Mouse (Mus musculus) heart, embryonic 14.5 days (tissue): ENCODE data around the gene Tmem164. TPM values are rescaled to one million over a fixed set of nuclear protein-coding genes. Genes with fewer than 3 reads are reported as not detected.

Source experiments
- ATAC-seq: fragments of 200-750 bp; cut with Nextera tagmentation; 2 replicates; pipeline ENCODE4 v1.8.0; 2017; ENCODE audit warnings: low read depth, moderate TSS enrichment; ENCODE audit not compliant: insufficient number of reproducible peaks, insufficient read depth, low FRiP score
- H3K27ac ChIP-seq, 2 experiments: fragments of 200-500 bp in 1 of 2; fragments of 300-500 bp in 1 of 2; sonication (generic) in 1 of 2; replicated peaks in 1 of 2; 2 replicates each; pipeline ENCODE4 v1.5.1; 2012 to 2014; ENCODE audit warnings: low read depth in 2 of 2, low read length in 2 of 2, control low read depth in 1 of 2, mild to moderate bottlenecking in 1 of 2, mixed read lengths in 1 of 2; ENCODE audit not compliant: control insufficient read depth in 1 of 2, insufficient read depth in 1 of 2
- H3K27me3 ChIP-seq: fragments of 300-500 bp; sonication (generic); 2 replicates; pipeline ENCODE4 v1.6.1; 2014; ENCODE audit warnings: mild to moderate bottlenecking, low read length, control low read depth; ENCODE audit not compliant: control insufficient read depth, insufficient read depth
- H3K36me3 ChIP-seq: fragments of 300-500 bp; sonication (generic); 2 replicates; pipeline ENCODE4 v1.6.1; 2014; ENCODE audit warnings: mild to moderate bottlenecking, control low read depth, low read length, mixed read lengths; ENCODE audit not compliant: control insufficient read depth, insufficient read depth
- H3K4me1 ChIP-seq, 2 experiments: fragments of 200-500 bp in 1 of 2; fragments of 300-500 bp in 1 of 2; sonication (generic) in 1 of 2; 2 replicates each; pipeline ENCODE4 v1.6.1; 2012 to 2014; ENCODE audit warnings: low read length in 2 of 2, control low read depth in 1 of 2, mixed read lengths in 1 of 2; ENCODE audit not compliant: control insufficient read depth in 2 of 2, insufficient read depth in 2 of 2
- H3K4me2 ChIP-seq: fragments of 300-500 bp; sonication (generic); 2 replicates; pipeline ENCODE4 v1.6.1; 2014; ENCODE audit warnings: mild to moderate bottlenecking, low read length
- H3K4me3 ChIP-seq, 2 experiments: fragments of 200-500 bp in 1 of 2; fragments of 300-500 bp in 1 of 2; sonication (generic) in 1 of 2; 2 replicates each; pipeline ENCODE4 v1.5.1; 2012 to 2014; ENCODE audit warnings: low read length in 2 of 2, mild to moderate bottlenecking in 2 of 2, control low read depth in 1 of 2, low read depth in 1 of 2, moderate library complexity in 1 of 2; ENCODE audit not compliant: control insufficient read depth in 1 of 2, insufficient read depth in 1 of 2
- H3K9ac ChIP-seq: fragments of 300-500 bp; sonication (generic); 2 replicates; pipeline ENCODE4 v1.6.1; 2014; ENCODE audit warnings: mild to moderate bottlenecking, low read length
- H3K9me3 ChIP-seq: fragments of 300-500 bp; sonication (generic); 2 replicates; pipeline ENCODE4 v1.6.1; 2016; ENCODE audit warnings: low read length, control low read depth; ENCODE audit not compliant: control insufficient read depth
- WGBS: fragments of 180-500 bp; shearing (Covaris S2); extraction: QIAGEN DNeasy Blood & Tissue Kit; methylation state at CpG from one replicate; pipeline ENCODE4 v1.1.7; 2014; 5-methylcytosine and 5-hydroxymethylcytosine counted together
- polyA plus RNA-seq: library from polyadenylated mRNA; unstranded; fragments of >200 nt; fragmentation: Nextera tagmentation; extraction: Ambion mirVana; gene quantifications from 2 replicates; pipeline ENCODE4 v1.2.1, GENCODE M21; 2014

Gene Tmem164
- polyA plus RNA-seq, 1 experiment from 2014 or later = 34.8 TPM

- 58% methylated on average over 2 of the region's 2 CpGs for WGBS
- 0 out of 4 replicates have a peak overlapping the region, but pooled peaks of 1 of the 2 experiments have one; percentile 28 for H3K27ac ChIP-seq
- H3K4me3 ChIP-seq = no peak overlapping the region
- H3K4me2 ChIP-seq = no peak overlapping the region
- H3K9me3 ChIP-seq = no peaks in the 10 kb centered on the region
- H3K9ac ChIP-seq = no peak overlapping the region
- H3K36me3 ChIP-seq = no peaks in the 10 kb centered on the region
- ATAC-seq = no peak
- H3K27me3 ChIP-seq = no peaks in the 10 kb centered on the region
- peaks cover 9 to 10% of the 10 kb centered on the region in 2 experiments; a peak in 3 of 4 replicates for H3K4me1 ChIP-seq
Measured at GRCm38 (mm10) chrX:142726311-142726710, 45.1 kb downstream of the Tmem164 start.

GRCm38 (mm10) chrX:142727847-142728246 lies 46.6 kb downstream of the Tmem164 start:
- WGBS = 73% methylated on average over 6 of the region's 6 CpGs
- H3K27me3 ChIP-seq = no peaks in the 10 kb centered on the region
- no peak overlapping the region for H3K27ac ChIP-seq
- H3K36me3 ChIP-seq = no peaks in the 10 kb centered on the region
- ATAC-seq = no peak
- no peak overlapping the region for H3K9ac ChIP-seq
- no peak overlapping the region for H3K4me3 ChIP-seq
- H3K4me1 ChIP-seq = peaks cover 9 to 10% of the 10 kb centered on the region in 2 experiments; a peak in 3 of 4 replicates
- no peaks in the 10 kb centered on the region for H3K9me3 ChIP-seq
- H3K4me2 ChIP-seq = no peak overlapping the region

- WGBS = 71% methylated on average over 1 of the region's 1 CpGs
- Histone ChIP-seq H3K9ac (no peak overlapping the region), H3K4me2 (no peak overlapping the region), H3K4me3 (no peak overlapping the region), H3K27ac (no peak overlapping the region), H3K36me3 (no peaks in the 10 kb centered on the region), H3K27me3 (no peaks in the 10 kb centered on the region), H3K4me1 (peaks cover 9 to 10% of the 10 kb centered on the region in 2 experiments; a peak in 3 of 4 replicates), H3K9me3 (no peaks in the 10 kb centered on the region)
- no peak for ATAC-seq
Measured at GRCm38 (mm10) chrX:142729040-142729439, 47.8 kb downstream of the Tmem164 start.

- Histone ChIP-seq H3K4me3 (no peak overlapping the region), H3K9me3 (no peaks in the 10 kb centered on the region), H3K4me2 (no peak overlapping the region), H3K27me3 (no peaks in the 10 kb centered on the region), H3K36me3 (no peaks in the 10 kb centered on the region), H3K4me1 (peaks cover 9 to 10% of the 10 kb centered on the region in 2 experiments; a peak in 3 of 4 replicates), H3K27ac (no peak overlapping the region), H3K9ac (no peak overlapping the region)
- ATAC-seq = no peak
- 68% methylated on average over 2 of the region's 2 CpGs for WGBS
Measured at GRCm38 (mm10) chrX:142729482-142729881, 48.3 kb downstream of the Tmem164 start.

GRCm38 (mm10) chrX:142737099-142737498 lies 55.9 kb downstream of the Tmem164 start:
- H3K9me3 ChIP-seq = no peaks in the 10 kb centered on the region
- H3K27ac ChIP-seq = peak overlapping the region; percentile 45 to 53
- no peaks in the 10 kb centered on the region for H3K27me3 ChIP-seq
- no peak overlapping the region for H3K9ac ChIP-seq
- H3K4me2 ChIP-seq = no peak overlapping the region
- peaks cover 15% of the 10 kb centered on the region for H3K36me3 ChIP-seq
- H3K4me1 ChIP-seq = peaks cover 8 to 9% of the 10 kb centered on the region in 2 experiments
- ATAC-seq = no peak
- no peak overlapping the region for H3K4me3 ChIP-seq
- WGBS = 51% methylated on average over 4 of the region's 4 CpGs

- peak overlapping the region; percentile 53 to 62; a peak in 2 of 4 replicates for H3K27ac ChIP-seq
- H3K4me3 ChIP-seq = no peak overlapping the region
- peaks cover 15% of the 10 kb centered on the region for H3K36me3 ChIP-seq
- no peak; the same call in 1 of the 2 replicates for ATAC-seq
- H3K4me2 ChIP-seq = no peak overlapping the region
- H3K9me3 ChIP-seq = no peaks in the 10 kb centered on the region
- H3K4me1 ChIP-seq = peaks cover 8 to 9% of the 10 kb centered on the region in 2 experiments
- 35% methylated on average over 6 of the region's 6 CpGs for whole genome bisulfite sequencing
- no peak overlapping the region for H3K9ac ChIP-seq
- no peaks in the 10 kb centered on the region for H3K27me3 ChIP-seq
Measured at GRCm38 (mm10) chrX:142737719-142738118, 56.5 kb downstream of the Tmem164 start.

- H3K27ac ChIP-seq = no peak overlapping the region
- 0 out of 2 replicates have a peak, but pooled peaks cover 6% of the 10 kb centered on the region for H3K36me3 ChIP-seq
- H3K9me3 ChIP-seq = no peaks in the 10 kb centered on the region
- no peak overlapping the region for H3K4me3 ChIP-seq
- H3K9ac ChIP-seq = no peak overlapping the region
- H3K4me2 ChIP-seq = no peak overlapping the region
- H3K4me1 ChIP-seq = no peaks in the 10 kb centered on the region; a peak in 1 of 4 replicates
- ATAC-seq = no peak
- H3K27me3 ChIP-seq = no peaks in the 10 kb centered on the region
Measured at GRCm38 (mm10) chrX:142747428-142747827, 66.2 kb downstream of the Tmem164 start.

GRCm38 (mm10) chrX:142748574-142748973 lies 67.4 kb downstream of the Tmem164 start:
- Histone ChIP-seq H3K9me3 (no peaks in the 10 kb centered on the region), H3K4me2 (no peak overlapping the region), H3K36me3 (0 out of 2 replicates have a peak, but pooled peaks cover 7% of the 10 kb centered on the region), H3K4me3 (no peak overlapping the region), H3K27me3 (no peaks in the 10 kb centered on the region), H3K9ac (no peak overlapping the region), H3K27ac (no peak overlapping the region), H3K4me1 (no peaks in the 10 kb centered on the region; a peak in 1 of 4 replicates)
- 74% methylated on average over 3 of the region's 3 CpGs for WGBS
- no peak for ATAC-seq
